Mouse (Mus musculus): Measurements from ENCODE around the gene Ephx1. TPM values are rescaled to one million over a fixed set of nuclear protein-coding genes. Genes with fewer than 3 reads are reported as not detected.
A peak's percentile ranks its signal among the peaks of the same experiment; 100 is the strongest.
"Not testable (repeated sequence)": the region's sequence is repeated elsewhere in the genome, so short reads cannot be mapped to it uniquely, and the experiment has no call there.

Gene Ephx1
- polyA plus RNA-seq, 1 experiment from 2014 or later = 3.5 TPM

GRCm38 (mm10) chr1:180936610-180937398 lies 83.9 kb downstream of the Ephx1 start:
- H3K9me3 ChIP-seq (replicated peaks); H3K36me3 ChIP-seq: not testable (repeated sequence)
- Histone ChIP-seq H3K27ac (peak overlapping the region; percentile 51; the same call in 1 of the 2 replicates), H3K27me3 (peaks cover 33% of the 10 kb centered on the region), H3K4me2 (peak overlapping the region; percentile 78), H3K9ac (peak overlapping the region; percentile 71), H3K4me3 (replicated peaks) (peak overlapping the region; percentile 59), H3K4me1 (replicated peaks) (peaks cover 62% of the 10 kb centered on the region)
- DNase-seq (peak; percentile 81), ATAC-seq (ENCODE audit: low read depth) (peak; percentile 98)
- WGBS (ENCODE audit: insufficient replicate concordance) = 2% methylated on average over 40 of the region's 41 CpGs

- no peaks in the 10 kb centered on the region for H3K36me3 ChIP-seq
- peak within 1 kb of the TSS; percentile 71; the same call in 1 of the 2 replicates for H3K9ac ChIP-seq
- H3K27ac ChIP-seq = no peak within 1 kb of the TSS
- DNase-seq (no peak), ATAC-seq (ENCODE audit: low read depth) (no peak)
- H3K4me3 ChIP-seq (replicated peaks) = peak within 1 kb of the TSS; percentile 59
- peak within 1 kb of the TSS; percentile 78 for H3K4me2 ChIP-seq
- peaks cover 50% of the 10 kb centered on the region for H3K4me1 ChIP-seq (replicated peaks)
- 40% methylated on average over 21 of the region's 21 CpGs for WGBS (ENCODE audit: insufficient replicate concordance)
- H3K27me3 ChIP-seq = peaks cover 33% of the 10 kb centered on the region
- H3K9me3 ChIP-seq (replicated peaks) = no peaks in the 10 kb centered on the region
Observed at GRCm38 (mm10) chr1:180934467-180935419, 86.0 kb downstream of the Ephx1 start, which contains the start of gene Lefty1. Lefty1 (plus strand) TSS chr1:180935022.

- H3K36me3 ChIP-seq = no peaks in the 10 kb centered on the region
- WGBS (ENCODE audit: insufficient replicate concordance) = 43% methylated on average over 6 of the region's 6 CpGs
- H3K4me2 ChIP-seq = no peak overlapping the region
- ATAC-seq (ENCODE audit: low read depth) = no peak
- no peak overlapping the region for H3K9ac ChIP-seq
- peaks cover 33% of the 10 kb centered on the region for H3K27me3 ChIP-seq
- H3K27ac ChIP-seq = no peak overlapping the region
- no peak for DNase-seq
- H3K9me3 ChIP-seq (replicated peaks) = no peaks in the 10 kb centered on the region
- peaks cover 52% of the 10 kb centered on the region for H3K4me1 ChIP-seq (replicated peaks)
- no peak overlapping the region for H3K4me3 ChIP-seq (replicated peaks)
Observed at GRCm38 (mm10) chr1:180933659-180934058, 87.0 kb downstream of the Ephx1 start.

GRCm38 (mm10) chr1:180931106-180931505 lies 89.6 kb downstream of the Ephx1 start:
- Histone ChIP-seq H3K4me3 (replicated peaks) (no peak overlapping the region), H3K4me2 (no peak overlapping the region), H3K36me3 (no peaks in the 10 kb centered on the region), H3K27me3 (peaks cover 33% of the 10 kb centered on the region), H3K9me3 (replicated peaks) (no peaks in the 10 kb centered on the region), H3K9ac (no peak overlapping the region), H3K27ac (no peak overlapping the region), H3K4me1 (replicated peaks) (peaks cover 31% of the 10 kb centered on the region)
- DNase-seq = no peak
- no peak for ATAC-seq (ENCODE audit: low read depth)
- WGBS (ENCODE audit: insufficient replicate concordance) = 77% methylated on average over 3 of the region's 3 CpGs

GRCm38 (mm10) chr1:180929599-180929998 lies 91.1 kb downstream of the Ephx1 start:
- Histone ChIP-seq H3K27ac (no peak overlapping the region), H3K9ac (no peak overlapping the region), H3K4me3 (replicated peaks) (no peak overlapping the region), H3K36me3 (no peaks in the 10 kb centered on the region), H3K9me3 (replicated peaks) (no peaks in the 10 kb centered on the region), H3K4me2 (no peak overlapping the region), H3K4me1 (replicated peaks) (peaks cover 16% of the 10 kb centered on the region), H3K27me3 (peaks cover 21% of the 10 kb centered on the region)
- whole genome bisulfite sequencing (ENCODE audit: insufficient replicate concordance) = 21% methylated on average over 2 of the region's 2 CpGs
- no peak for ATAC-seq (ENCODE audit: low read depth)
- DNase-seq = no peak

GRCm38 (mm10) chr1:180926286-180926685 lies 94.4 kb downstream of the Ephx1 start:
- 46% methylated on average over 4 of the region's 4 CpGs for WGBS (ENCODE audit: insufficient replicate concordance)
- Histone ChIP-seq H3K4me2 (no peak overlapping the region), H3K36me3 (no peaks in the 10 kb centered on the region), H3K27me3 (0 out of 2 replicates have a peak, but pooled peaks cover 3% of the 10 kb centered on the region), H3K27ac (no peak overlapping the region), H3K9me3 (replicated peaks) (no peaks in the 10 kb centered on the region), H3K4me1 (replicated peaks) (peaks cover 9% of the 10 kb centered on the region), H3K4me3 (replicated peaks) (no peak overlapping the region), H3K9ac (no peak overlapping the region)
- DNase-seq = no peak
- no peak for ATAC-seq (ENCODE audit: low read depth)

Other genes with a start within 250 kb of the Ephx1 start
- 2,174 and 2,523 TPM in 2 replicates for gene H3f3a, start 207.0 kb downstream of the Ephx1 start, polyA plus RNA-seq (2015; fragmentation: Nextera tagmentation; extraction: Ambion mirVana)
- 25.1 and 29.7 TPM in 2 replicates for gene Sde2, start 169.8 kb downstream of the Ephx1 start, polyA plus RNA-seq (2015; fragmentation: Nextera tagmentation; extraction: Ambion mirVana)
- not detected in 2 replicates for gene Lefty2, start 127.8 kb downstream of the Ephx1 start, polyA plus RNA-seq (2015; fragmentation: Nextera tagmentation; extraction: Ambion mirVana)
- gene Pycr2, start 116.6 kb downstream of the Ephx1 start, polyA plus RNA-seq (2015; fragmentation: Nextera tagmentation; extraction: Ambion mirVana) = 122 and 128 TPM in 2 replicates
- 6.0 and 6.5 TPM in 2 replicates for gene Lefty1, start 85.9 kb downstream of the Ephx1 start, polyA plus RNA-seq (2015; fragmentation: Nextera tagmentation; extraction: Ambion mirVana)
- gene Tmem63a, start 78.6 kb downstream of the Ephx1 start, polyA plus RNA-seq (2015; fragmentation: Nextera tagmentation; extraction: Ambion mirVana) = 5.2 and 7.5 TPM in 2 replicates
- 0.09 TPM in 1 of 2 replicates, not detected in the other for gene 9130409I23Rik, start 30.3 kb upstream of the Ephx1 start, polyA plus RNA-seq (2015; fragmentation: Nextera tagmentation; extraction: Ambion mirVana)
- gene Nvl, start 123.3 kb upstream of the Ephx1 start, polyA plus RNA-seq (2015; fragmentation: Nextera tagmentation; extraction: Ambion mirVana) = 13.8 and 16.8 TPM in 2 replicates
- gene Cnih4, start 123.8 kb upstream of the Ephx1 start, polyA plus RNA-seq (2015; fragmentation: Nextera tagmentation; extraction: Ambion mirVana) = 57.1 and 58.9 TPM in 2 replicates
- gene Wdr26, start 191.1 kb upstream of the Ephx1 start, polyA plus RNA-seq (2015; fragmentation: Nextera tagmentation; extraction: Ambion mirVana) = 55.6 and 62.5 TPM in 2 replicates

Data from liver, embryonic 13.5 days (tissue).